Mouse (Mus musculus): ENCODE data around the gene Dynlt3. TPM values are rescaled to one million over a fixed set of nuclear protein-coding genes. Genes with fewer than 3 reads are reported as not detected.
"Not testable (repeated sequence)": the region's sequence is repeated elsewhere in the genome, so short reads cannot be mapped to it uniquely, and the experiment has no call there.

Dynlt3 gene
- 41.3 and 68.4 TPM in 2 replicates for polyA plus RNA-seq (2012; rRNA removed)

DNA sequence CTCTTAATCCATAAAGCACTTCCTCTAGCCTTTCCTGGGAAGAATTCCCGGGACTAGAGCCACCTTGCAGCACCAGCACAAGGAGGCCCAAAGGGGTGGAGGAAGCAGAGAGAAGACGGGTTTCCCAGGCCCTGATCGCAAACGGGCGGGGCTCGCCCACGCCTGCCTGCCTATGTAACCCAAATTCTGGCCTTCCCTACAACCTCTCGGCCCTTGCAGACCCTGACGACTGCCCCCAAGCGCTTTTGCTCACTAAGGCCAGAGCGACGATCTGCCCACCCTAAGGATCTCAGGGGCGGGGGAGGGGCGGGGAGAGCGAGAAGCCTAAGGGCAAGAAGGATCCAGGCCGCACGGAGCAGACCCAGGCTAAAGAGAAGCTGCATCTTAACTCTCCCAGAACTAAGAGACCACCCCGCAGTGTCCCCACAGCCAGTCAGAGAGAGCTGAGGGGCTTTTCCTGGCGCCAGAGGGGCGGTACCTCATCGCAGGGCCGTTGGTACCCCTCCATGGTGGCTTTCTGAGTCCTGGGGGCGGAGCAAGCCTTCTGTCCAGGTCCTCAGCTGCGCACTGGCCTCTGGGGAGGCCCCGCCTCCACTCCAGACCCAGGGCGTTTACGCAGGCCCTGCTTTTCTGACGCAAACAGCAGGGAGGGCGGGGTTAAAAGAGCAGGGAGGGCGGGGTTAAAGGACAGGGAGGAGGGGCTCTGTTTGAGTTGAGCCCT is at the start of gene Dynlt3:
Gene Dynlt3 (minus strand): TSS at position 613 of the 721 bp plus-strand sequence.
- no peak for DNase-seq (ENCODE audit: low read depth)

DNA sequence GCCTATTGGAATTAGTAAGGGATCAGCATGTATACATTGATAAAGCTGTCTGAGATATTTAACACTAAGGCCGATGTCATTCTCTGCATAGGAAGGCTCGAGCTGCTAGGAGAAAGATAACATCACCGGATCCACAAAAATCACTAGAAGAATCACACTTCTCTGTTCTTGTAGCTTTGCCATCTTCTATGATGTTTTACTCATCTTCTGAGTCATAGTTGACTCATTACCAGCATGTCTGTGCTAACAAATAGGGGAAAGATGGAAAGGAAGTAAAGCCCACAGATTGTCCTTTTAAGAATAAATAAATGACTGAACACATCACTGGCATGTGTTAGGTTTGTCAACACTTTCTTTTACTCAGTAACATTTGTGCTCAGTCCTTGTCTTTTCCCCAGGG is 37.0 kb upstream of the Dynlt3 start:
- no peak for DNase-seq (ENCODE audit: low read depth)

DNA sequence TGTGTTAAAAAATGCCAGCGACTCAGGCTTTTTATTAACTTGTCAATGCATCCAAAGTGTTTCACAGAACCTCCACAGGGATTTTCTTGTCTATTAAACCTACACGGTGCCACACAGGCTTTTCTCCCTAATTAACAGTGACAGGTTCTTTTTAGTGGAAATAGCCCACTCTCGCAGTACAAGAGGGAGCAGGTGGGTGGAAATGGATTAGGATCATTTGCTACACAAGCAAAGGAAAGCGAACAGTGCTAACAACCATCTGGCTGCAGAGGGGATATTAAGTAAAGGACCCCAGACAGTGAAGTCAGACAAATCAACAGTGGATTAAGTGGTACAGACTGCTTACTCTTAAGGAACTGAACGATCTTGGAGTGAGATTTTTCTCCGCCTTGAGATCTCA is 33.2 kb upstream of the Dynlt3 start:
- no peak for DNase-seq (ENCODE audit: low read depth)

DNA sequence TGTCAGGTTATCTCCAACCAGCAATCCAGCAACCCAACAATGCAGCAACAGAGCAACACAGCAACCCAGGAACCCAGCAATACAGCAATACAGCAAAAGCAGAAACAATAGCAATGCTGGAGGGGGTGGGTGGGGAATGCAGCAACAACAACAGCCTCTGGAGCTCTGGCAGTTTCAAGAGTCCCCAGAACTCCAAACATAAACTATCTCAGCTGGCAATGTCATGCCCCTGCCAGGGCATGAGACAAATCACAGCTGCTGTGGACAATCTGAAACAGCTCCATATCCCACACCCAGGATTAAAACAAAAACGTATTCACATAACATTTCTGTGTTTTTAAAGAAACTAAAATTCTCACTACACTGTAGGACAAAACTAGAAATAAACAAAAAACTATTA is 9.2 kb upstream of the Dynlt3 start:
- DNase-seq (ENCODE audit: low read depth) = no peak

DNA sequence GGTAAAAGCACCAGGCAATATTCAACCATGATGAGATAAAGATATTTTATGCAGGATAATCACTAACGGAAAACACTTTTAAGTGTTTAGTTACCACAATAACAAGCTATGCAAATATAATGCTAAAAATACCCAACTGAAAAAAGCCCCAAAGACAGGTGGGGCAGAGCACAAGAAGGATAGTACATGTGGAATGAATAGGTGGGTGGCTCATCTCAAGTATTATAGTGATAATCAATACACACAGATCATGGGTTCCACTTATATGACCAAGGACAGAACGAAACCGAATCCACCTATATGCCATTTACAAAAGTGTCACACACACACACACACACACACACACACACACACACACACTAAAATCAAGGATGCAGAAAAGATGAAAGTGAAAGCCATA is 8.6 kb upstream of the Dynlt3 start:
- no peak for DNase-seq (ENCODE audit: low read depth)

DNA sequence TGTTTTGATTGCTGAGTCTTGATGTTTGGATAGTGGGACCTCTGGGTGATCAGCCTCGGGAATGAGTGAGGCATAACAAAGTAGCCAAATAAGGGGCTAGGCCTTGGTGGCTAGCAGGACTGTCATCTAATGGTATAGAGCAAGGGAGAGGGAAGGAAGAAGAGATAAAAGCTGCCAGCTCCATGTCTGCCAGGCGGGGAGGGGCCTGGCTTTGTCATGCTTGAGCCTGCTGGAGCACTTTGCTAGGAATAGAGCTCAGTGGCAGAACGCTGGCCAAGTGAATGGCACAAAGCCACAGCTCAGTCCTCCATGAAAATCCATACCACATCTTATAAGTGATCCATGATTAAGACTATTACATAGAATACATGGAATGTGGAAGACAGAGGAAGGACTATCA is 10.0 kb downstream of the Dynlt3 start:
- DNase-seq (ENCODE audit: low read depth) = no peak

DNA sequence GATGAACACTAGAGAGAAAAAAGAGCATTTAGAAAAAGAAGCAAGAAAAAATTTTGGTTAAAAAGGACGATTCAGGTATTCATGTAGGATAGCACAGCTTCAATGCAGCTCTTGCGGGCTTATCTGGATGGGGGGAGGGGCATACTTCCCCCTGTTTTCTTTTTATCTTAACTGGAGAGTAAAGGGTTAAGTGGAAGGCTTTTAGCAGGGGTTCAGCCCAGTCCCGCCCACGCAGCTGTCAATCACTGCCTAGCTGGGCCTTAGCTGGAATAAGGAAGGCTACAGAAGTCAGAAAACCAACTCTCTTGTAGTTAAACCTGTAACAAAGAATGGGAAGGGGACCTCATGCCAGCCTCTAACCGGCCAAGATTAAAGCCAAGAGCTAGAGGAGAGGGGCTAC is 22.2 kb downstream of the Dynlt3 start:
- DNase-seq (ENCODE audit: low read depth) = not testable (repeated sequence)

DNA sequence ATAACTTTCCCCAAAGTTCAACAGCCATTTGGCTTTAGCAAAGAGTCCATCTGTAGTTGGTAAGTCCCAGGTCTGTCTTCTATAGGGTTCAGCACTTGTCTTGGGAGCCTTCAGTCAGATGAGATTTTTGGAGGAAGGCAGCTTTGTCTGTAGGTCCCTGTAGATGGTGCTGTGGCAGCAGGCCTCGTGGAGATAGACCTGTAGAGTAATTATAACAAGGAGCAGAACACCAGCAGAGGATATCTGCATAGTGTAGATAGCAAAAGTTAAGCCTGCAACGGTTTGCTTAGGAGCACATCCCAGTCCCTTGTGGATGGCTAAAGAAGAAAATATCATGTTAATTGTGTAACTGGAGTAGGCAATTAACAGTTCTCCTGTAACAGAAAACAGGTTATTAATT is 22.7 kb downstream of the Dynlt3 start:
- DNase-seq (ENCODE audit: low read depth) = not testable (repeated sequence)

Other genes starting within 250 kb of the Dynlt3 start
- 2.7 and 3.5 TPM in 2 replicates for gene Cybb, start 175.2 kb downstream of the Dynlt3 start, polyA plus RNA-seq (2012; rRNA removed)
- gene H2al1o, start 90.6 kb downstream of the Dynlt3 start, polyA plus RNA-seq (2012; rRNA removed) = not detected in 2 replicates
- 0.86 and 2.2 TPM in 2 replicates for gene Hypm, start 183.9 kb upstream of the Dynlt3 start, polyA plus RNA-seq (2012; rRNA removed)
- gene H2al3, start 186.7 kb upstream of the Dynlt3 start, polyA plus RNA-seq (2012; rRNA removed) = 0.34 and 0.39 TPM in 2 replicates
- 0.26 and 0.41 TPM in 2 replicates for gene Sytl5, start 222.6 kb upstream of the Dynlt3 start, polyA plus RNA-seq (2012; rRNA removed)